In genomic region chr14:17203251-17204015, GRCm38 (mm10) we compare ENCODE assay signal across 14 mouse cellular contexts.
"Had no signal": no experiment of that assay in that cellular context is flagged by ENCODE, and none has a peak within 500 bp of the region (broad histone marks: within the 10 kb centered on the region; RNA-seq: fewer than 3 reads in every experiment).

No protein-coding gene starts in this region.

- H3K27ac ChIP-seq: kidney, embryonic 15.5 days; liver, embryonic 13.5 days; macrophage; midbrain, embryonic 10.5 days; midbrain, embryonic 13.5 days had no signal

- H3K36me3 ChIP-seq: kidney, embryonic 15.5 days; liver, embryonic 13.5 days; midbrain, embryonic 10.5 days; midbrain, embryonic 13.5 days had no signal

- H3K4me1 ChIP-seq: kidney, embryonic 15.5 days; liver, embryonic 13.5 days; midbrain, embryonic 10.5 days; midbrain, embryonic 13.5 days had no signal

- H3K27me3 ChIP-seq: kidney, embryonic 15.5 days; liver, embryonic 13.5 days; midbrain, embryonic 13.5 days had no signal

- ATAC-seq: lung, postnatal 0 days; midbrain, embryonic 13.5 days; midbrain, embryonic 16.5 days had no signal

- H3K4me2 ChIP-seq: kidney, embryonic 15.5 days; liver, embryonic 13.5 days; lung, embryonic 14.5 days; midbrain, embryonic 13.5 days had no signal

- DNase-seq: kidney, adult 8-10 months; kidney, postnatal 10 days; kidney, postnatal 36 days; left cerebral cortex, postnatal 4 days; liver, embryonic 13.5 days; lung, embryonic 14.5 days; thymus, adult 2 months; thymus, postnatal 25 days had no signal

- H3K9me3 ChIP-seq: midbrain, embryonic 13.5 days had no signal

- H3K4me3 ChIP-seq: kidney, embryonic 15.5 days; liver, embryonic 13.5 days; midbrain, embryonic 10.5 days; midbrain, embryonic 13.5 days had no signal

- H3K9ac ChIP-seq: kidney, embryonic 15.5 days; liver, embryonic 13.5 days; lung, embryonic 14.5 days; midbrain, embryonic 13.5 days had no signal
